Mouse (Mus musculus) monocyte, adult 59 days (primary cell): ENCODE data around the gene Zfp300. TPM values are rescaled to one million over a fixed set of nuclear protein-coding genes. Genes with fewer than 3 reads are reported as not detected.

Experiments
- total RNA-seq, 2 experiments: library from RNA; stranded (reverse); gene quantifications; one replicate each; pipeline ENCODE4 v1.2.4; 2023

Zfp300 gene
- total RNA-seq, result under 1 TPM in 1 of 2 experiments, not detected in 1; 0.58 TPM

DNA sequence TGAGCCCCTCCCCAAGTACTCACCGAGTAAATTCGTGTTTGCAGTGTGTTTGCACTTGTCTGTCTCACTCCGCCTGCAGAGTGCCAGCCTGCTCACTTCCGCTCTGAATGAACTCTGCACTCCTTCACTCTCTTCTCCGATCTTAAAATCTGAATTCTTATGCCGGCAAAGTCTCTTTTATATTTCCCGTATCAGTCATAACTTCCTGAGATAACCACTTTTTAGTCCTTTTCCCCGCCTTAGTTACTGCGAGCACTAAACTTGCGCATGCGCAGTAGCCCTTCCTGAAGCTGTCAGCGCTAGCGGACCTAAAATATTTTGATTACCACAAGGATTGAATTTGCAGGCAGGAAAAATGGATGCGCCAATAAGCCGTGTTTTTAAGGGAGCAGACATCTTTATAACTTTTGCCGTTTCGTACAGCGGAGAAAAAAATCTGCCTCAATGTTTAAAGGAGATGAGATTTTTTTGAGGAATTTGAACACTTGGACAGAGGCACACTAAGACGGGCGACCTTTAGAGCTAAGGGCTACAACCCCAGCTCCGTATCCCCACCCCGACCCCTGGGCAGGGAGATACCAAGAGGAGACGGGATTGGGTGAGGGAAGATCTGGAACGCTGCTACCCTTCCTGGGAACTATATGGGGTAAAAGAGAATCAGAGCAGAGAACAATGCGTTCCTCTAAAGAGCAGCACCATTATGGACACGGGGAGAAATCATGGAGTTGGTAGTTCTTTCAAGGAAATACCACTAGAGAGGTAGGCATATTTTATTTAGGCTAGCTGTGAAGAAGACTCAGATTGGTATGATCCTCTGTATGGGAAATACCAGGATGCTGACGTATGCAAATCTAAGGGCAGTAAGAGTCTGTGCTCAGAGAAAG is at the start of gene Zfp300:
Gene Zfp300 (minus strand): TSS at position 545 of the 884 bp plus-strand sequence.

DNA sequence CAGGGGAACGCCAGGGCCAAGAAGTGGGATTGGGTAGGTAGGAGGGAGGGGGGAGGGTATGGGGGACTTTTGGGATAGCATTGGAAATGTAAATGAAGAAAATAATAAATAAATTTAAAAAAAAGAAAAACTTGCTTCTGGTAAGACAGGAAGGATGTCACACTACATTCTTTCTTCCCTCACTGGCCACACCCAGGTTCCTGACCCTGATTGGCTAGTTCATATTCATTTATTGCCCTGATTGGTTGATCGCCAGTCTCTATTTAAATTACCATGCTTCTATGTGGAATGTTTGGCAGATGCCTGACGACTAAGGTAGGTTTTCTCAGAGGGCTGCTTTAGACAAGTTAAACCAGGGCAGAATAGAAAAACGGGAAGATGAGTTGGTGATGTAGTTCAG is 26.2 kb upstream of the Zfp300 start, which contains the start of gene Ssxa1:
Gene Ssxa1 (plus strand): TSS at position 301 of the 400 bp plus-strand sequence.

DNA sequence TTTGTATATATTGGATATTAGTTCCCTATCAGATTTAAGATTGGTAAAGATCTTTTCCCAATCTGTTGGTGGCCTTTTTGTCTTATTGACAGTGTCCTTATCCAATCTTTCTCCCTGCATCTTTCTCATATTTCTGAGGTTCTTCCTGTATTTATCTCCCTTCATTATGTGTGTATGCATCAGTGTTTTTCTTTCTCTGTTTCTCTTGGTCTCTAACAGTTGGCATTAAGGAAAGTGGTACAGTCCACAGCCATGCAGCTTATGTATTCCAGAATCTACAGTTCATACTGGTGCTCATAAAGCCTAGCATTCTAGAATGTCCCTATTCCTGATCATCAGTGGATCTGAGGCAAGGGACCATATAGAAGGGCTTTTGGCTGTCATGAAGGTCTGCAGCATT is 21.2 kb downstream of the Zfp300 start, which contains the start of gene Spaca5:
Gene Spaca5 (plus strand): TSS at position 301 of the 400 bp plus-strand sequence.

DNA sequence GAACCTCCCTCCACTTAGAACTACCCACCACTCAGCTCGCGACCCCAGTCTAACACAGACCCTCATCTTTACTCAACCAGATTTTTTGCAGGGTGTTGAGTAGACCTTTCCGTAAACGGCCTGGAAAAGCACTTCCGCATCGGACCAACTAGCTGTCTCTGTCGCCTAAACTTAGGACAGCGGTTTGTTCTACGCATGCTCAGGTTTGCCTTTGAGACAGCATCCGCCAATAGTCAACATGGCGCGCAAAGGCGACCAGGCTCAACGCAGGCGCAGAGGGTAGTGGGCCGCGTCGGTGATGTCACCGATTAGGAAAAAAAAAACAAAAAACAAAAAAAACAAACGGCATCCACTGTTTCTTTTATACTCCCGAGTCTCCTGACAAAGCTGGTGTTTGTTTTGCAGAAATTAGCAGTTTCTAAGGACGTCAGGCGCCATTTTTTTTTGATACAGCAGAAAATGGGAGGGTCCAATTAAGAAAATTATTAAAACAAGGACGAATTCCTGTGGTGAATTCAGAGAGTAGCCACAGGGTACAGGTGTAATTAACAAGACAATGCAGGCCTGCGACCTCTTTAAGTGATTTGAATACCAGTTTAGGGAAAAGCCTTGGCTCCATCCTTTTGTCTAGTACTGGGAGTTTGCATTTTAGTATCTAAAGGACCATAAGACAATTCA is 27.3 kb downstream of the Zfp300 start, which contains the start of gene Zfp182:
Gene Zfp182 (minus strand): TSS at position 451 of the 678 bp plus-strand sequence.

Other genes with a start within 250 kb of the Zfp300 start
- gene Timp1, start 219.4 kb downstream of the Zfp300 start, total RNA-seq, result under 1 TPM in 1 of 2 experiments, not detected in 1; 0.82 TPM
- gene Syn1, start 168.5 kb downstream of the Zfp300 start, total RNA-seq, result 1 to 10 TPM; 1.8 to 2.2 TPM
- gene Cfp, start 158.0 kb downstream of the Zfp300 start, total RNA-seq, result 100 to 1,000 TPM; 418 to 461 TPM
- 10 to 100 TPM; 15.4 to 17.0 TPM for gene Elk1, start 138.9 kb downstream of the Zfp300 start, total RNA-seq
- gene Uxt, start 127.5 kb downstream of the Zfp300 start, total RNA-seq, result 10 to 100 TPM; 19.2 to 27.6 TPM
- gene Zfp182, start 27.2 kb downstream of the Zfp300 start, total RNA-seq, result 10 to 100 TPM; 16.2 to 23.3 TPM
- gene Spaca5, start 21.1 kb downstream of the Zfp300 start, total RNA-seq, result not detected
- not detected for gene Ssxa1, start 26.3 kb upstream of the Zfp300 start, total RNA-seq
- gene Gm21876, start 86.1 kb upstream of the Zfp300 start, total RNA-seq, result not detected